Mouse (Mus musculus): ENCODE data around the gene Sbno1. TPM values are rescaled to one million over a fixed set of nuclear protein-coding genes. Genes with fewer than 3 reads are reported as not detected.

Gene Sbno1
- 8.3 TPM for polyA plus RNA-seq (2015; fragmentation: Illumina TruSeq; extraction: RNeasy Lipid Tissue Mini Kit (QIAGEN cat#74804); ENCODE audit: insufficient read depth, low read depth, low replicate concordance)

GRCm38 (mm10) chr5:124425412-124426259 is at the start of gene Sbno1:
Gene Sbno1, minus strand, starts transcription at chr5:124426001.

GRCm38 (mm10) chr5:124439447-124440093 is 13.8 kb upstream of the Sbno1 start, which contains the start of gene Kmt5a:
Gene Kmt5a, plus strand, starts transcription at chr5:124439930.

DNA sequence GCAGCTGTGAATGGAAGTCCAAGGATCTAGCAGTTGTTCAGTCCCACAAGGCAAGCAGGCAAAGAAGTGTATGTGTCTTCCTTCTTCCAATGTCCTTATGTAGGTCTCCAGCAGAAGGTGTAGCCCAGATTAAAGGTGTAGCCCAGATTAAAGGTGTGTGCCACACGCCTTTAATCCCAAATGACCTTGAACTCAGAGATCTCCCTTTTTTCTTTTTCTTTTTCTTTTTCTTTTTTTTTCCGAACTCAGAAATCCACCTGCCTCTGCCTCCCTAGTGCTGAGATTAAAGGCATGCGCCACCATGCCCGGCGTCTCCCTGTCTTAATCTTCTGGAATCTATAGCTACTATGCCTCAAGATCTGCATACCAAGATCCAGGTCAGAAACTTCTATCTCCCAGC is 62.8 kb downstream of the Sbno1 start, which contains the start of gene Cdk2ap1:
Cdk2ap1 (minus strand) TSS at position 101 of the 400 bp plus-strand sequence.

GRCm38 (mm10) chr5:124327510-124328364 is 98.1 kb downstream of the Sbno1 start, which contains the start of the genes Mphosph9 and 2810006K23Rik:
Gene Mphosph9, minus strand, starts transcription at chr5:124327972.
Gene 2810006K23Rik, plus strand, starts transcription at chr5:124328089.

Other genes with a start within 250 kb of the Sbno1 start
- gene Pitpnm2, start 176.2 kb downstream of the Sbno1 start, polyA plus RNA-seq (2015; fragmentation: Illumina TruSeq; extraction: RNeasy Lipid Tissue Mini Kit (QIAGEN cat#74804); ENCODE audit: insufficient read depth, low read depth, low replicate concordance), result 13.0 TPM
- 1.5 TPM for gene Mphosph9, start 98.0 kb downstream of the Sbno1 start, polyA plus RNA-seq (2015; fragmentation: Illumina TruSeq; extraction: RNeasy Lipid Tissue Mini Kit (QIAGEN cat#74804); ENCODE audit: insufficient read depth, low read depth, low replicate concordance)
- 1.3 TPM for gene 2810006K23Rik, start 97.9 kb downstream of the Sbno1 start, polyA plus RNA-seq (2015; fragmentation: Illumina TruSeq; extraction: RNeasy Lipid Tissue Mini Kit (QIAGEN cat#74804); ENCODE audit: insufficient read depth, low read depth, low replicate concordance)
- 42.0 TPM for gene Cdk2ap1, start 62.9 kb downstream of the Sbno1 start, polyA plus RNA-seq (2015; fragmentation: Illumina TruSeq; extraction: RNeasy Lipid Tissue Mini Kit (QIAGEN cat#74804); ENCODE audit: insufficient read depth, low read depth, low replicate concordance)
- gene Kmt5a, start 13.9 kb upstream of the Sbno1 start, polyA plus RNA-seq (2015; fragmentation: Illumina TruSeq; extraction: RNeasy Lipid Tissue Mini Kit (QIAGEN cat#74804); ENCODE audit: insufficient read depth, low read depth, low replicate concordance), result 12.4 TPM
- gene Rilpl2, start 52.4 kb upstream of the Sbno1 start, polyA plus RNA-seq (2015; fragmentation: Illumina TruSeq; extraction: RNeasy Lipid Tissue Mini Kit (QIAGEN cat#74804); ENCODE audit: insufficient read depth, low read depth, low replicate concordance), result 3.3 TPM
- gene Snrnp35, start 57.1 kb upstream of the Sbno1 start, polyA plus RNA-seq (2015; fragmentation: Illumina TruSeq; extraction: RNeasy Lipid Tissue Mini Kit (QIAGEN cat#74804); ENCODE audit: insufficient read depth, low read depth, low replicate concordance), result 3.0 TPM
- gene Rilpl1, start 105.4 kb upstream of the Sbno1 start, polyA plus RNA-seq (2015; fragmentation: Illumina TruSeq; extraction: RNeasy Lipid Tissue Mini Kit (QIAGEN cat#74804); ENCODE audit: insufficient read depth, low read depth, low replicate concordance), result 3.7 TPM
- 94.8 TPM for gene Tmed2, start 114.7 kb upstream of the Sbno1 start, polyA plus RNA-seq (2015; fragmentation: Illumina TruSeq; extraction: RNeasy Lipid Tissue Mini Kit (QIAGEN cat#74804); ENCODE audit: insufficient read depth, low read depth, low replicate concordance)
- gene Ddx55, start 126.9 kb upstream of the Sbno1 start, polyA plus RNA-seq (2015; fragmentation: Illumina TruSeq; extraction: RNeasy Lipid Tissue Mini Kit (QIAGEN cat#74804); ENCODE audit: insufficient read depth, low read depth, low replicate concordance), result 16.4 TPM
- gene Eif2b1, start 153.1 kb upstream of the Sbno1 start, polyA plus RNA-seq (2015; fragmentation: Illumina TruSeq; extraction: RNeasy Lipid Tissue Mini Kit (QIAGEN cat#74804); ENCODE audit: insufficient read depth, low read depth, low replicate concordance), result 16.3 TPM
- gene Gtf2h3, start 153.1 kb upstream of the Sbno1 start, polyA plus RNA-seq (2015; fragmentation: Illumina TruSeq; extraction: RNeasy Lipid Tissue Mini Kit (QIAGEN cat#74804); ENCODE audit: insufficient read depth, low read depth, low replicate concordance), result 7.6 TPM
- 8.7 TPM for gene Atp6v0a2, start 202.6 kb upstream of the Sbno1 start, polyA plus RNA-seq (2015; fragmentation: Illumina TruSeq; extraction: RNeasy Lipid Tissue Mini Kit (QIAGEN cat#74804); ENCODE audit: insufficient read depth, low read depth, low replicate concordance)